In genomic region chr11:102266631-102267355, GRCm38 (mm10) we compare ENCODE assay signal across 12 mouse cellular contexts. TPM values are rescaled to one million over a fixed set of nuclear protein-coding genes. Genes with fewer than 3 reads are reported as not detected.
DNase-seq lines count a peak whose midpoint lies in the region; ATAC-seq and TF ChIP-seq lines count a peak whose summit lies in the region.
"Had no signal": no experiment of that assay in that cellular context is flagged by ENCODE, and none has a peak within 500 bp of the region (broad histone marks: within the 10 kb centered on the region; RNA-seq: fewer than 3 reads in every experiment).

No protein-coding gene starts in this region.

- H3K9ac ChIP-seq in forebrain, embryonic 16.5 days (replicated peaks; ENCODE audit: low read depth, low read length) = no peak overlapping the region
- H3K9ac ChIP-seq in hindbrain, postnatal 0 days (replicated peaks; ENCODE audit: low read length) = no peak overlapping the region
- no peak overlapping the region for H3K9ac ChIP-seq in hindbrain, embryonic 11.5 days (ENCODE audit: low read depth, low read length)
- no peak overlapping the region for H3K9ac ChIP-seq in embryonic facial prominence, embryonic 15.5 days
- no peak overlapping the region for H3K9ac ChIP-seq in kidney, embryonic 14.5 days (ENCODE audit: low read depth, low read length)
- H3K9ac ChIP-seq: intestine, embryonic 15.5 days; limb, embryonic 15.5 days; neural tube, embryonic 13.5 days had no signal

- no peaks in the 10 kb centered on the region for H3K27me3 ChIP-seq in forebrain, embryonic 10.5 days (ENCODE audit: poor library complexity, severe bottlenecking)
- no peaks in the 10 kb centered on the region for H3K27me3 ChIP-seq in forebrain, embryonic 16.5 days (replicated peaks; ENCODE audit: control insufficient read depth, insufficient read depth, low read length)
- H3K27me3 ChIP-seq in hindbrain, postnatal 0 days (ENCODE audit: insufficient read depth, low read length) = no peaks in the 10 kb centered on the region
- H3K27me3 ChIP-seq in hindbrain, embryonic 11.5 days (ENCODE audit: control insufficient read depth, insufficient read depth, low read length) = no peaks in the 10 kb centered on the region
- no peaks in the 10 kb centered on the region for H3K27me3 ChIP-seq in E14TG2a.4 (ENCODE audit: insufficient read depth, low read length)
- no peaks in the 10 kb centered on the region for H3K27me3 ChIP-seq in embryonic facial prominence, embryonic 15.5 days
- H3K27me3 ChIP-seq in kidney, embryonic 14.5 days (ENCODE audit: control insufficient read depth, insufficient read depth, low read length) = no peaks in the 10 kb centered on the region
- H3K27me3 ChIP-seq: intestine, embryonic 15.5 days; limb, embryonic 15.5 days; neural tube, embryonic 13.5 days had no signal

- H3K4me2 ChIP-seq in forebrain, embryonic 16.5 days (ENCODE audit: low read length) = no peak overlapping the region
- no peak overlapping the region for H3K4me2 ChIP-seq in hindbrain, postnatal 0 days (ENCODE audit: low read depth, low read length)
- H3K4me2 ChIP-seq in hindbrain, embryonic 11.5 days (replicated peaks; ENCODE audit: low read depth, low read length) = no peak overlapping the region
- H3K4me2 ChIP-seq in embryonic facial prominence, embryonic 15.5 days (replicated peaks) = 0 out of 2 replicates have a peak overlapping the region, but pooled peaks have one; percentile 22
- H3K4me2 ChIP-seq in kidney, embryonic 14.5 days (replicated peaks; ENCODE audit: low read depth, low read length) = no peak overlapping the region
- H3K4me2 ChIP-seq: intestine, embryonic 15.5 days; neural tube, embryonic 13.5 days had no signal

- H3K4me3 ChIP-seq in forebrain, embryonic 10.5 days = peak overlapping the region; percentile 18; the same call in 1 of the 2 replicates
- H3K4me3 ChIP-seq in forebrain, embryonic 16.5 days (replicated peaks; ENCODE audit: low read length) = no peak overlapping the region
- no peak overlapping the region for H3K4me3 ChIP-seq in hindbrain, postnatal 0 days (ENCODE audit: low read length)
- H3K4me3 ChIP-seq in hindbrain, embryonic 11.5 days (ENCODE audit: low read depth, low read length) = no peak overlapping the region
- peak overlapping the region; percentile 43; the same call in 1 of the 2 replicates for H3K4me3 ChIP-seq in E14TG2a.4 (replicated peaks; ENCODE audit: low read length)
- no peak overlapping the region for H3K4me3 ChIP-seq in embryonic facial prominence, embryonic 15.5 days (replicated peaks)
- H3K4me3 ChIP-seq in kidney, embryonic 14.5 days (ENCODE audit: low read length) = no peak overlapping the region
- H3K4me3 ChIP-seq: intestine, embryonic 15.5 days; limb, embryonic 15.5 days; neural tube, embryonic 13.5 days had no signal

- TF ChIP-seq CTCF in hindbrain, postnatal 0 days (IDR thresholded peaks at IDR 0.05; ENCODE audit: low read depth) = no peak
- no peak for TF ChIP-seq CTCF in E14TG2a.4 (conservative IDR thresholded peaks at IDR 0.05; ENCODE audit: low read length)

- peaks cover 8% of the 10 kb centered on the region for H3K4me1 ChIP-seq in forebrain, embryonic 10.5 days
- peaks cover 7% of the 10 kb centered on the region for H3K4me1 ChIP-seq in forebrain, embryonic 16.5 days (replicated peaks; ENCODE audit: control insufficient read depth, insufficient read depth, low read length)
- peaks cover 5% of the 10 kb centered on the region; the same call in 1 of the 2 replicates for H3K4me1 ChIP-seq in hindbrain, postnatal 0 days (ENCODE audit: insufficient read depth, low read length)
- H3K4me1 ChIP-seq in hindbrain, embryonic 11.5 days (replicated peaks; ENCODE audit: control insufficient read depth, insufficient read depth, low read length) = no peaks in the 10 kb centered on the region
- peaks cover 78% of the 10 kb centered on the region for H3K4me1 ChIP-seq in E14TG2a.4 (replicated peaks; ENCODE audit: low read depth, low read length)
- H3K4me1 ChIP-seq in embryonic facial prominence, embryonic 15.5 days = peaks cover 12% of the 10 kb centered on the region; the same call in 1 of the 2 replicates
- H3K4me1 ChIP-seq in kidney, embryonic 14.5 days (ENCODE audit: control insufficient read depth, insufficient read depth, low read length) = no peaks in the 10 kb centered on the region

- no peak for ATAC-seq in forebrain, embryonic 16.5 days
- ATAC-seq in hindbrain, postnatal 0 days = peak; percentile 6; the same call in 1 of the 2 replicates
- no peak for ATAC-seq in hindbrain, embryonic 11.5 days (ENCODE audit: low FRiP score)
- no peak for ATAC-seq in embryonic facial prominence, embryonic 15.5 days (ENCODE audit: insufficient number of reproducible peaks, low FRiP score, low TSS enrichment, low read depth)
- ATAC-seq in kidney, embryonic 14.5 days (ENCODE audit: low FRiP score, low TSS enrichment) = no peak

- no peak for DNase-seq in forebrain, embryonic 10.5 days (ENCODE audit: extremely low spot score, low spot score)
- DNase-seq in hindbrain, postnatal 0 days (ENCODE audit: low spot score) = no peak
- DNase-seq in hindbrain, embryonic 11.5 days (ENCODE audit: low spot score) = no peak
- no peak for DNase-seq in layer of hippocampus, postnatal 14 days (ENCODE audit: low spot score in 2 of 2)

- H3K9me3 ChIP-seq in forebrain, embryonic 10.5 days = no peaks in the 10 kb centered on the region
- H3K9me3 ChIP-seq in forebrain, embryonic 16.5 days (ENCODE audit: control insufficient read depth, low read length) = no peaks in the 10 kb centered on the region
- H3K9me3 ChIP-seq in hindbrain, postnatal 0 days (ENCODE audit: low read length) = no peaks in the 10 kb centered on the region
- H3K9me3 ChIP-seq in hindbrain, embryonic 11.5 days (ENCODE audit: control insufficient read depth, low read length) = no peaks in the 10 kb centered on the region
- H3K9me3 ChIP-seq in E14TG2a.4 (ENCODE audit: low read length) = no peaks in the 10 kb centered on the region
- H3K9me3 ChIP-seq in embryonic facial prominence, embryonic 15.5 days (replicated peaks) = no peaks in the 10 kb centered on the region
- no peaks in the 10 kb centered on the region for H3K9me3 ChIP-seq in kidney, embryonic 14.5 days (ENCODE audit: control insufficient read depth, low read length)
- H3K9me3 ChIP-seq: intestine, embryonic 15.5 days; limb, embryonic 15.5 days; neural tube, embryonic 13.5 days had no signal

- no peak overlapping the region for H3K27ac ChIP-seq in forebrain, embryonic 10.5 days
- no peak overlapping the region for H3K27ac ChIP-seq in forebrain, embryonic 16.5 days (ENCODE audit: low read length)
- no peak overlapping the region for H3K27ac ChIP-seq in hindbrain, postnatal 0 days
- no peak overlapping the region for H3K27ac ChIP-seq in hindbrain, embryonic 11.5 days (ENCODE audit: low read depth, low read length)
- H3K27ac ChIP-seq in embryonic facial prominence, embryonic 15.5 days (replicated peaks) = no peak overlapping the region
- no peak overlapping the region for H3K27ac ChIP-seq in kidney, embryonic 14.5 days (ENCODE audit: low read depth, low read length)
- H3K27ac ChIP-seq: intestine, embryonic 15.5 days; limb, embryonic 15.5 days; neural tube, embryonic 13.5 days had no signal

- H3K36me3 ChIP-seq in forebrain, embryonic 10.5 days (replicated peaks) = peaks cover 33% of the 10 kb centered on the region
- no peaks in the 10 kb centered on the region for H3K36me3 ChIP-seq in forebrain, embryonic 16.5 days (ENCODE audit: control insufficient read depth, insufficient read depth)
- H3K36me3 ChIP-seq in hindbrain, postnatal 0 days (ENCODE audit: insufficient read depth, low read length) = no peaks in the 10 kb centered on the region
- no peaks in the 10 kb centered on the region for H3K36me3 ChIP-seq in hindbrain, embryonic 11.5 days (ENCODE audit: control insufficient read depth, insufficient read depth, low read length)
- H3K36me3 ChIP-seq in E14TG2a.4 (ENCODE audit: insufficient read depth, low read length) = peaks cover 36% of the 10 kb centered on the region
- 0 out of 2 replicates have a peak, but pooled peaks cover 11% of the 10 kb centered on the region for H3K36me3 ChIP-seq in embryonic facial prominence, embryonic 15.5 days
- peaks cover 18% of the 10 kb centered on the region for H3K36me3 ChIP-seq in kidney, embryonic 14.5 days (ENCODE audit: control insufficient read depth, insufficient read depth, low read length)
- H3K36me3 ChIP-seq: intestine, embryonic 15.5 days; neural tube, embryonic 13.5 days had no signal

- 92% methylated on average over 8 of the region's 8 CpGs for whole genome bisulfite sequencing in forebrain, embryonic 10.5 days
- WGBS in forebrain, embryonic 16.5 days = 78% methylated on average over 8 of the region's 8 CpGs
- WGBS in hindbrain, postnatal 0 days = 83% methylated on average over 8 of the region's 8 CpGs
- WGBS in hindbrain, embryonic 11.5 days = 84% methylated on average over 8 of the region's 8 CpGs
- WGBS in embryonic facial prominence, embryonic 15.5 days = 86% methylated on average over 8 of the region's 8 CpGs
- 88% methylated on average over 8 of the region's 8 CpGs for WGBS in kidney, embryonic 14.5 days

RNA-seq across cellular contexts. Expression of gene Asb16, which starts 1.8 kb away (rescaled TPM):
- 0.05 and 0.06 TPM in 2 replicates for polyA plus RNA-seq in forebrain, embryonic 10.5 days (2016; fragmentation: Nextera tagmentation; extraction: Ambion mirVana)
- not detected in 2 replicates for polyA plus RNA-seq in forebrain, embryonic 16.5 days (2015; fragmentation: Nextera tagmentation; extraction: Ambion mirVana)
- 2.2 and 2.6 TPM in 2 replicates for total RNA-seq in hindbrain, postnatal 0 days (2014; rRNA removed)
- 0.29 and 0.41 TPM in 2 replicates for polyA plus RNA-seq in hindbrain, postnatal 0 days (2015; fragmentation: Nextera tagmentation; extraction: Ambion mirVana)
- polyA plus RNA-seq in hindbrain, embryonic 11.5 days (2014; fragmentation: Nextera tagmentation; extraction: Ambion mirVana) = 0.06 and 0.08 TPM in 2 replicates
- polyA plus RNA-seq in embryonic facial prominence, embryonic 15.5 days (2015; fragmentation: Nextera tagmentation; extraction: Ambion mirVana) = 0.12 and 0.26 TPM in 2 replicates
- total RNA-seq in layer of hippocampus, postnatal 14 days (2021) = under 1 TPM; 0.86 to 0.88 TPM
- polyA plus RNA-seq in kidney, embryonic 14.5 days (2014; fragmentation: Nextera tagmentation; extraction: Ambion mirVana) = 0.09 TPM in 1 of 2 replicates, not detected in the other
- polyA plus RNA-seq: C2C12; intestine, embryonic 15.5 days; neural tube, embryonic 13.5 days had no signal

RNA-seq across cellular contexts. Expression of gene Tmub2, which starts 17.9 kb away (rescaled TPM):
- 44.9 and 46.0 TPM in 2 replicates for polyA plus RNA-seq in forebrain, embryonic 10.5 days (2016; fragmentation: Nextera tagmentation; extraction: Ambion mirVana)
- 75.8 and 78.7 TPM in 2 replicates for polyA plus RNA-seq in forebrain, embryonic 16.5 days (2015; fragmentation: Nextera tagmentation; extraction: Ambion mirVana)
- 81.8 and 92.7 TPM in 2 replicates for total RNA-seq in hindbrain, postnatal 0 days (2014; rRNA removed)
- polyA plus RNA-seq in hindbrain, postnatal 0 days (2015; fragmentation: Nextera tagmentation; extraction: Ambion mirVana) = 71.0 and 72.2 TPM in 2 replicates
- polyA plus RNA-seq in hindbrain, embryonic 11.5 days (2014; fragmentation: Nextera tagmentation; extraction: Ambion mirVana) = 64.0 and 65.2 TPM in 2 replicates
- 58.3 and 59.5 TPM in 2 replicates for polyA plus RNA-seq in embryonic facial prominence, embryonic 15.5 days (2015; fragmentation: Nextera tagmentation; extraction: Ambion mirVana)
- total RNA-seq in layer of hippocampus, postnatal 14 days (2021) = 10 to 100 TPM; 59.3 to 60.6 TPM
- polyA plus RNA-seq in kidney, embryonic 14.5 days (2014; fragmentation: Nextera tagmentation; extraction: Ambion mirVana) = 41.6 and 54.2 TPM in 2 replicates

RNA-seq across cellular contexts. Expression of gene BC030867, which starts 18.1 kb away (rescaled TPM):
- 27.3 TPM in 2 replicates for polyA plus RNA-seq in forebrain, embryonic 10.5 days (2016; fragmentation: Nextera tagmentation; extraction: Ambion mirVana)
- polyA plus RNA-seq in forebrain, embryonic 16.5 days (2015; fragmentation: Nextera tagmentation; extraction: Ambion mirVana) = 5.4 and 5.5 TPM in 2 replicates
- 2.3 and 2.4 TPM in 2 replicates for total RNA-seq in hindbrain, postnatal 0 days (2014; rRNA removed)
- 2.1 and 2.3 TPM in 2 replicates for polyA plus RNA-seq in hindbrain, postnatal 0 days (2015; fragmentation: Nextera tagmentation; extraction: Ambion mirVana)
- 13.2 and 14.0 TPM in 2 replicates for polyA plus RNA-seq in hindbrain, embryonic 11.5 days (2014; fragmentation: Nextera tagmentation; extraction: Ambion mirVana)
- 13.6 and 16.0 TPM in 2 replicates for polyA plus RNA-seq in embryonic facial prominence, embryonic 15.5 days (2015; fragmentation: Nextera tagmentation; extraction: Ambion mirVana)
- under 1 TPM; 0.76 to 0.79 TPM for total RNA-seq in layer of hippocampus, postnatal 14 days (2021)
- polyA plus RNA-seq in kidney, embryonic 14.5 days (2014; fragmentation: Nextera tagmentation; extraction: Ambion mirVana) = 18.2 and 22.9 TPM in 2 replicates

RNA-seq across cellular contexts. Expression of gene Atxn7l3, which starts 29.6 kb away (rescaled TPM):
- 14.1 and 15.6 TPM in 2 replicates for polyA plus RNA-seq in forebrain, embryonic 10.5 days (2016; fragmentation: Nextera tagmentation; extraction: Ambion mirVana)
- polyA plus RNA-seq in forebrain, embryonic 16.5 days (2015; fragmentation: Nextera tagmentation; extraction: Ambion mirVana) = 28.5 and 29.5 TPM in 2 replicates
- total RNA-seq in hindbrain, postnatal 0 days (2014; rRNA removed) = 146 and 149 TPM in 2 replicates
- polyA plus RNA-seq in hindbrain, postnatal 0 days (2015; fragmentation: Nextera tagmentation; extraction: Ambion mirVana) = 22.8 and 23.7 TPM in 2 replicates
- 17.5 and 22.0 TPM in 2 replicates for polyA plus RNA-seq in hindbrain, embryonic 11.5 days (2014; fragmentation: Nextera tagmentation; extraction: Ambion mirVana)
- polyA plus RNA-seq in embryonic facial prominence, embryonic 15.5 days (2015; fragmentation: Nextera tagmentation; extraction: Ambion mirVana) = 18.4 and 20.0 TPM in 2 replicates
- total RNA-seq in layer of hippocampus, postnatal 14 days (2021) = 100 to 1,000 TPM; 152 to 160 TPM
- 15.2 and 18.6 TPM in 2 replicates for polyA plus RNA-seq in kidney, embryonic 14.5 days (2014; fragmentation: Nextera tagmentation; extraction: Ambion mirVana)

RNA-seq across cellular contexts. Expression of gene Hdac5, which starts 36.8 kb away (rescaled TPM):
- polyA plus RNA-seq in forebrain, embryonic 10.5 days (2016; fragmentation: Nextera tagmentation; extraction: Ambion mirVana) = 39.8 and 44.6 TPM in 2 replicates
- 124 and 136 TPM in 2 replicates for polyA plus RNA-seq in forebrain, embryonic 16.5 days (2015; fragmentation: Nextera tagmentation; extraction: Ambion mirVana)
- total RNA-seq in hindbrain, postnatal 0 days (2014; rRNA removed) = 212 and 350 TPM in 2 replicates
- polyA plus RNA-seq in hindbrain, postnatal 0 days (2015; fragmentation: Nextera tagmentation; extraction: Ambion mirVana) = 61.2 and 61.9 TPM in 2 replicates
- 32.2 and 36.6 TPM in 2 replicates for polyA plus RNA-seq in hindbrain, embryonic 11.5 days (2014; fragmentation: Nextera tagmentation; extraction: Ambion mirVana)
- polyA plus RNA-seq in embryonic facial prominence, embryonic 15.5 days (2015; fragmentation: Nextera tagmentation; extraction: Ambion mirVana) = 105 and 106 TPM in 2 replicates
- total RNA-seq in layer of hippocampus, postnatal 14 days (2021) = 100 to 1,000 TPM; 171 to 197 TPM
- 21.6 and 29.1 TPM in 2 replicates for polyA plus RNA-seq in kidney, embryonic 14.5 days (2014; fragmentation: Nextera tagmentation; extraction: Ambion mirVana)

Comparison
In these comparisons a context has a peak if more than half of its experiments do, and no peak if none do; other contexts are left out.
1. H3K4me3 ChIP-seq: peak in forebrain, embryonic 10.5 days (single experiment) and E14TG2a.4 (single experiment); none in forebrain, embryonic 16.5 days (single experiment), hindbrain, postnatal 0 days (single experiment), hindbrain, embryonic 11.5 days (single experiment), embryonic facial prominence, embryonic 15.5 days (single experiment) and kidney, embryonic 14.5 days (single experiment).